Mouse (Mus musculus) olfactory bulb, adult 2 months (tissue): ENCODE measurements around the gene Cgn. TPM values are rescaled to one million over a fixed set of nuclear protein-coding genes. Genes with fewer than 3 reads are reported as not detected.
"Not testable (repeated sequence)": the region's sequence is repeated elsewhere in the genome, so short reads cannot be mapped to it uniquely, and the experiment has no call there.

Experiments used
- H3K27ac ChIP-seq: fragments of 200-500 bp; 2 replicates; pipeline ENCODE4 v1.5.1; 2012; ENCODE audit warnings: low read depth, low read length; ENCODE audit not compliant: insufficient read depth
- H3K4me1 ChIP-seq: fragments of 200-500 bp; 2 replicates; pipeline ENCODE4 v1.6.1; 2012; ENCODE audit warnings: low read length; ENCODE audit not compliant: control insufficient read depth, insufficient read depth
- H3K4me3 ChIP-seq: fragments of 200-500 bp; 2 replicates; pipeline ENCODE4 v1.5.1; 2012; ENCODE audit warnings: mild to moderate bottlenecking, low read depth, low read length, moderate library complexity; ENCODE audit not compliant: insufficient read depth
- CTCF ChIP-seq: fragments of 200-500 bp; IDR thresholded peaks from 2 replicates; pipeline ENCODE4 v1.5.1; 2012; ENCODE audit warnings: low read depth, mild to moderate bottlenecking, low read length, moderate library complexity; ENCODE audit not compliant: insufficient read depth
- POLR2A ChIP-seq: fragments of 200-500 bp; IDR thresholded peaks from 2 replicates; pipeline ENCODE4 v1.6.1; 2012; ENCODE audit warnings: mild to moderate bottlenecking, low read depth, low read length, moderate library complexity; ENCODE audit not compliant: insufficient read depth
- WGBS: fragments of 180-500 bp; shearing (Covaris S2); methylation state at CpG from one replicate; pipeline ENCODE4 v1.1.7; 2018; 5-methylcytosine and 5-hydroxymethylcytosine counted together
- polyA plus RNA-seq: library from polyadenylated mRNA; stranded (reverse); fragments of >200 nt; gene quantifications from 2 replicates; pipeline ENCODE4 v1.2.4, GENCODE M21; 2012; ENCODE audit warnings: low replicate concordance; ENCODE audit not compliant: missing spikeins, insufficient read depth, insufficient read length

Cgn gene
- polyA plus RNA-seq, 1 experiment = not detected

GRCm38 (mm10) chr3:94782936-94783335 lies 3.4 kb downstream of the Cgn start:
- WGBS = 79% methylated on average over 4 of the region's 4 CpGs
- TF ChIP-seq POLR2A (no peak), CTCF (no peak)
- peaks cover 10% of the 10 kb centered on the region for H3K4me1 ChIP-seq
- no peak overlapping the region for H3K4me3 ChIP-seq
- H3K27ac ChIP-seq = no peak overlapping the region

GRCm38 (mm10) chr3:94781356-94781755 lies 4.9 kb downstream of the Cgn start:
- TF ChIP-seq CTCF (no peak), POLR2A (no peak)
- H3K27ac ChIP-seq = no peak overlapping the region
- peaks cover 6% of the 10 kb centered on the region for H3K4me1 ChIP-seq
- WGBS = 75% methylated on average over 3 of the region's 3 CpGs
- no peak overlapping the region for H3K4me3 ChIP-seq

- 93% methylated on average over 7 of the region's 7 CpGs for WGBS
- no peaks in the 10 kb centered on the region for H3K4me1 ChIP-seq
- TF ChIP-seq POLR2A (no peak), CTCF (no peak)
- H3K4me3 ChIP-seq = no peak overlapping the region
- no peak overlapping the region for H3K27ac ChIP-seq
These were observed 10.4 kb downstream of the Cgn start for GRCm38 (mm10) chr3:94775886-94776285.

- Histone ChIP-seq H3K4me1 (no peaks in the 10 kb centered on the region), H3K27ac (no peak overlapping the region), H3K4me3 (no peak overlapping the region)
- 91% methylated on average over 11 of the region's 11 CpGs for WGBS
- TF ChIP-seq CTCF = no peak
- no peak for TF ChIP-seq POLR2A
These were observed 12.3 kb downstream of the Cgn start for GRCm38 (mm10) chr3:94774039-94774438.

GRCm38 (mm10) chr3:94765456-94765855 lies 20.8 kb downstream of the Cgn start:
- WGBS = 84% methylated on average over 8 of the region's 8 CpGs
- not testable (repeated sequence) for H3K27ac ChIP-seq, H3K4me1 ChIP-seq, H3K4me3 ChIP-seq

GRCm38 (mm10) chr3:94764545-94765292 lies 21.6 kb downstream of the Cgn start:
- not testable (repeated sequence) for H3K27ac ChIP-seq, H3K4me3 ChIP-seq, H3K4me1 ChIP-seq
- WGBS = 73% methylated on average over 4 of the region's 5 CpGs

- not testable (repeated sequence) for H3K27ac ChIP-seq, H3K4me1 ChIP-seq, H3K4me3 ChIP-seq
- 57% methylated on average over 4 of the region's 9 CpGs for WGBS
These were observed 27.9 kb downstream of the Cgn start for GRCm38 (mm10) chr3:94758427-94758826.

GRCm38 (mm10) chr3:94758056-94758409 lies 28.3 kb downstream of the Cgn start:
- under 1% methylated on average over 23 of the region's 31 CpGs for WGBS
- H3K4me3 ChIP-seq = peak overlapping the region; percentile 26; the same call in 1 of the 2 replicates
- H3K4me1 ChIP-seq, H3K27ac ChIP-seq: not testable (repeated sequence)

- not testable (repeated sequence) for H3K27ac ChIP-seq, H3K4me1 ChIP-seq
- 6% methylated on average over 23 of the region's 47 CpGs for WGBS
- H3K4me3 ChIP-seq = peak overlapping the region; percentile 26; the same call in 1 of the 2 replicates
These were observed 28.8 kb downstream of the Cgn start for GRCm38 (mm10) chr3:94757251-94758055.

- H3K4me1 ChIP-seq = no peaks in the 10 kb centered on the region
- WGBS = 97% methylated on average over 17 of the region's 17 CpGs
These were observed 40.6 kb downstream of the Cgn start for GRCm38 (mm10) chr3:94745691-94746090.

GRCm38 (mm10) chr3:94723637-94724036 lies 62.7 kb downstream of the Cgn start:
- 38% methylated on average over 2 of the region's 2 CpGs for WGBS

More at GRCm38 (mm10) chr3:94745691-94746090, 40.6 kb downstream of the Cgn start:
- TF ChIP-seq POLR2A (no peak), CTCF (no peak)
- Histone ChIP-seq H3K27ac (no peak overlapping the region), H3K4me3 (no peak overlapping the region)

GRCm38 (mm10) chr3:94718253-94718652 lies 68.0 kb downstream of the Cgn start:
- 35% methylated on average over 1 of the region's 1 CpGs for WGBS
- H3K4me3 ChIP-seq, H3K27ac ChIP-seq, H3K4me1 ChIP-seq: not testable (repeated sequence)

More at GRCm38 (mm10) chr3:94723637-94724036, 62.7 kb downstream of the Cgn start:
- H3K27ac ChIP-seq, H3K4me3 ChIP-seq, H3K4me1 ChIP-seq: not testable (repeated sequence)

- WGBS = 90% methylated on average over 3 of the region's 3 CpGs
- H3K27ac ChIP-seq, H3K4me3 ChIP-seq, H3K4me1 ChIP-seq: not testable (repeated sequence)
These were observed 72.9 kb downstream of the Cgn start for GRCm38 (mm10) chr3:94713424-94713823.
